Mouse (Mus musculus) midbrain, embryonic 14.5 days (tissue): ENCODE data around the gene Slc9a1. TPM values are rescaled to one million over a fixed set of nuclear protein-coding genes. Genes with fewer than 3 reads are reported as not detected.

Experiments
- ATAC-seq: fragments of 200-750 bp; cut with Nextera tagmentation; 2 replicates; pipeline ENCODE4 v1.8.0; 2017; ENCODE audit warnings: moderate number of reproducible peaks, moderate library complexity; ENCODE audit not compliant: low FRiP score, low TSS enrichment
- DNase-seq: peaks from one replicate; pipeline ENCODE4 v3.0.0-alpha.2; 2015
- H3K27ac ChIP-seq: fragments of 300-500 bp; sonication (generic); replicated peaks from 2 replicates; pipeline ENCODE4 v1.5.1; 2014; ENCODE audit warnings: mild to moderate bottlenecking, low read depth, low read length, moderate library complexity
- H3K27me3 ChIP-seq: fragments of 300-500 bp; sonication (generic); 2 replicates; pipeline ENCODE4 v1.6.1; 2014; ENCODE audit warnings: low read length, control low read depth, mixed read lengths; ENCODE audit not compliant: control insufficient read depth, insufficient read depth
- H3K36me3 ChIP-seq: fragments of 300-500 bp; sonication (generic); 2 replicates; pipeline ENCODE4 v1.6.1; 2014; ENCODE audit warnings: low read length, control low read depth; ENCODE audit not compliant: control insufficient read depth, insufficient read depth
- H3K4me1 ChIP-seq: fragments of 300-500 bp; sonication (generic); 2 replicates; pipeline ENCODE4 v1.6.1; 2014; ENCODE audit warnings: mild to moderate bottlenecking, antibody characterized with exemption, low read length, control low read depth; ENCODE audit not compliant: control insufficient read depth, insufficient read depth
- H3K4me2 ChIP-seq: fragments of 300-500 bp; sonication (generic); 2 replicates; pipeline ENCODE4 v1.6.1; 2014; ENCODE audit warnings: mild to moderate bottlenecking, low read length, moderate library complexity
- H3K4me3 ChIP-seq: fragments of 300-500 bp; sonication (generic); replicated peaks from 2 replicates; pipeline ENCODE4 v1.5.1; 2014; ENCODE audit warnings: low read depth, low read length
- H3K9ac ChIP-seq: fragments of 300-500 bp; sonication (generic); replicated peaks from 2 replicates; pipeline ENCODE4 v1.6.1; 2014; ENCODE audit warnings: mild to moderate bottlenecking, low read length, moderate library complexity
- H3K9me3 ChIP-seq: fragments of 300-500 bp; sonication (generic); 2 replicates; pipeline ENCODE4 v1.6.1; 2016; ENCODE audit warnings: low read length, control low read depth, mixed read lengths; ENCODE audit not compliant: control insufficient read depth
- WGBS: fragments of 180-500 bp; shearing (Covaris S2); extraction: QIAGEN DNeasy Blood & Tissue Kit; methylation state at CpG from one replicate; pipeline ENCODE4 v1.1.7; 2014; 5-methylcytosine and 5-hydroxymethylcytosine counted together
- microRNA-seq: library from miRNA; unstranded; fragments of <30 nt; microRNA quantifications from one replicate; pipeline ENCODE4, GENCODE M21; 2016
- polyA plus RNA-seq: library from polyadenylated mRNA; unstranded; fragments of >200 nt; fragmentation: Nextera tagmentation; extraction: Ambion mirVana; gene quantifications from 2 replicates; pipeline ENCODE4 v1.2.1, GENCODE M21; 2014

Slc9a1 gene
- polyA plus RNA-seq, 1 experiment from 2014 or later: 8.2 TPM

DNA sequence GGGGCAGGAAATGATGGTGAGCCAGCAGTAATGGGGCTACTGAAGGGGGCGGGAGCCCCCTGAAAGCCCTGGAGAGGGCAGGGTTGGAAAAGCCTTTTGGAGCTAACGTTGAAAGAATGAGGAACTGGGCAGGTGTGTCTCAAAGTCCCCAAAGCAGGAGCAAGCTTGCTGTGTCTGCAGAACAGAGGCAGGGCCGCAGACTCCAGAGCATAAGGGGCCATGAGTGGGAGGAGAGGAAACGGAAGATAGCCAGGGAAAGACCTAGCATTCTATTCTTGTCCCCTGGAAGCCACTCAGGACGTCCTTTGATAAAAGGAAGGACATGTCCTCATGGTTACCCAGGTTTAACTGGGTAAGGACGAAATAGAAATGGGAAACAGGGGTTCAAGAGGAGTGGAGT is 93.7 kb downstream of the Slc9a1 start:
- H3K36me3 ChIP-seq: no peaks in the 10 kb centered on the region
- no peak overlapping the region for H3K4me3 ChIP-seq
- no peak overlapping the region for H3K27ac ChIP-seq
- H3K4me2 ChIP-seq: no peak overlapping the region
- H3K27me3 ChIP-seq: no peaks in the 10 kb centered on the region
- DNase-seq (no peak), ATAC-seq (no peak)
- no peak overlapping the region for H3K9ac ChIP-seq
- peaks cover 3% of the 10 kb centered on the region for H3K4me1 ChIP-seq
- 67% methylated on average over 6 of the region's 6 CpGs for WGBS
- H3K9me3 ChIP-seq: no peaks in the 10 kb centered on the region

DNA sequence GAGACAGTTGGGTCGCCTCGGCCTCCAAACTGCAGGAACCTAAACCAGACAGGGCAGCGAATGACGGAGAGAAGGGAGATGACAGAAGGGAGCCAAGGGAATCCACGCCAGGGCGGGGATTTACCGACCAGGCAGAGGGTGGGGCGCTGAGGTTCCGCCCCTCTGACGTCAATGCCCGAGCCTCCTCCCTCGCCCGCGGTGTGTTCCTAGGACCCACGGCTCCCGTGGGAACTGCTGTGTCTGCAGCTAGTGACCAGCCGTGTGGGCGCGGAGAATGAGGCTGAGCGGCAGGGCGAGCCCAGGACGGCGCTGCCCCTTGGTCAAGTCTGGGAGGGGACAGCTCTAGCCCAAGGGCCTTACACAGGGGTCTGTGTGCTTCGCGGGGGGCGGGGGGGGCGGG is 98.6 kb downstream of the Slc9a1 start:
- DNase-seq: peak; percentile 81
- no peak overlapping the region for H3K27ac ChIP-seq
- peak overlapping the region; percentile 91 for H3K4me2 ChIP-seq
- peaks cover 4% of the 10 kb centered on the region; the same call in 1 of the 2 replicates for H3K9me3 ChIP-seq
- H3K4me3 ChIP-seq: peak overlapping the region; percentile 37
- 1% methylated on average over 26 of the region's 27 CpGs for WGBS
- H3K36me3 ChIP-seq: no peaks in the 10 kb centered on the region
- ATAC-seq: no peak
- peaks cover 6% of the 10 kb centered on the region for H3K4me1 ChIP-seq
- peak overlapping the region; percentile 50; the same call in 1 of the 2 replicates for H3K9ac ChIP-seq
- peaks cover 3% of the 10 kb centered on the region; the same call in 1 of the 2 replicates for H3K27me3 ChIP-seq

DNA sequence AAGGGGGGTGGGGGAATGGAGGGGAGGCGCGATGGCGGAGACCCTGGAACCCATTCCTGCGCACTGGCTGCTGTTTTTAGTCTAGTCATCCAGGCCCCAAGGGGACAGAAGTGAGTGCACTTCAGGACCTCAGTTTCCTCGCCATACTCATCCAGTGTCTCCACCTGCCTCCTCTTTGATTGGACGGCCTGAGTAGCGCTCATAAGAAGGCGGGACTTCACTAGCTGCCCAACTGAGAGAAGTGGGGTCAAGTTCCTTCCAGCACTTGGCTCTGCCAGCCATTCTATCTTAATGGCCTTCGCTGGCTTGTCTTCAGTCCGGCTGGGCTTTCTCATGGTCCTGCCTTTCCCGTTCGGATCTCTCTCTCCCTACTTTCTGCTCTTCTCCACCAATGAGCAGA is 99.6 kb downstream of the Slc9a1 start:
- H3K9ac ChIP-seq: no peak overlapping the region
- H3K27ac ChIP-seq: no peak overlapping the region
- 14% methylated on average over 12 of the region's 12 CpGs for WGBS
- H3K9me3 ChIP-seq: peaks cover 4% of the 10 kb centered on the region; the same call in 1 of the 2 replicates
- ATAC-seq: no peak
- H3K4me2 ChIP-seq: no peak overlapping the region
- no peak overlapping the region for H3K4me3 ChIP-seq
- DNase-seq: no peak
- H3K4me1 ChIP-seq: peaks cover 6% of the 10 kb centered on the region
- peaks cover 3% of the 10 kb centered on the region; the same call in 1 of the 2 replicates for H3K27me3 ChIP-seq
- H3K36me3 ChIP-seq: no peaks in the 10 kb centered on the region

DNA sequence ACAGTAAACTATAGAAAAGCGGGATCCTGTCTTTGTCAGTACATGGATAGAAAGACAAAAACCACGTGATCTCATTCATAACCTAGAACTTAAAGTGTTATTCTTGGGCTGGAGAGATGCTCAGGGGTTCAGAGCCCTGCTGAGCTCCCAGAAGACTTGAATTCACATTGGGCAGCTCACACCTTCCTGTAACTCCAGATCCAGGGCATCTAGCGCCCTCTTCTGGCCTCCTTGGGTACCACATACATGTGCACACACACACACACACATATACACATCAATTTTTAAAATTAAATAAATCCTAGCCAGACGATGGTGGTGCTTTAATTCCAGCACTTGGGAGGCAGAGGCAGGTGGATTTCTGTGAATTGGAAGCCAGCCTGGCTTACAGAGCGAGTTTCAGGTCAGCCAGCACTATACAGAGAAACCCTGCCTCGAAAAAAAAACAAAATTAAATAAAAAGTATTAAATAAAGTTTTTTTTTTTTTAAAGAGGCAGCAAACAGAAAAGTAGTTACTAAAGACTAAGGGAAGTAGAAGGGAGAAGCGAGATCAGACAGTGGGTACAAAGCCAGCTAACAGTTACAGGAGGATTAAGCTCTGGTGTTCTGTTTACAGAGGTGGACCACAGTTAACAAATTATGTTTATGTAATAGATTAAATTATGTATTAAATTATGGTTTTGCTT is 101.8 kb downstream of the Slc9a1 start:
- Histone ChIP-seq H3K27ac (no peak overlapping the region), H3K4me1 (peaks cover 6% of the 10 kb centered on the region), H3K4me3 (no peak overlapping the region), H3K4me2 (no peak overlapping the region), H3K27me3 (peaks cover 3% of the 10 kb centered on the region; the same call in 1 of the 2 replicates), H3K36me3 (no peaks in the 10 kb centered on the region), H3K9ac (no peak overlapping the region), H3K9me3 (peaks cover 4% of the 10 kb centered on the region; the same call in 1 of the 2 replicates)
- no peak for DNase-seq
- 82% methylated on average over 7 of the region's 7 CpGs for WGBS
- no peak for ATAC-seq

Small RNAs within 50 kb of the gene (microRNA-seq; reads per million reads assigned to microRNA genes)
- 2.1 reads per million, percentile 12 among the genes with 10 or more reads in this experiment for gene Mir5122

Other genes starting within 250 kb of the Slc9a1 start
- 19.6 and 23.1 TPM in 2 replicates for gene Wasf2, start 239.2 kb upstream of the Slc9a1 start, polyA plus RNA-seq
- gene Cd164l2, start 157.6 kb upstream of the Slc9a1 start, polyA plus RNA-seq: 0.95 and 2.9 TPM in 2 replicates
- gene Gpr3, start 157.2 kb upstream of the Slc9a1 start, polyA plus RNA-seq: 1.3 and 2.4 TPM in 2 replicates
- gene Map3k6, start 128.9 kb upstream of the Slc9a1 start, polyA plus RNA-seq: 0.92 and 1.9 TPM in 2 replicates
- 0.25 and 0.31 TPM in 2 replicates for gene Sytl1, start 106.6 kb upstream of the Slc9a1 start, polyA plus RNA-seq
- gene Tmem222, start 91.9 kb upstream of the Slc9a1 start, polyA plus RNA-seq: 115 and 121 TPM in 2 replicates
- 21.3 and 24.9 TPM in 2 replicates for gene Wdtc1, start 16.2 kb upstream of the Slc9a1 start, polyA plus RNA-seq
- 0.09 and 0.15 TPM in 2 replicates for gene Tent5b, start 110.4 kb downstream of the Slc9a1 start, polyA plus RNA-seq
- 5.5 and 7.8 TPM in 2 replicates for gene Trnp1, start 128.8 kb downstream of the Slc9a1 start, polyA plus RNA-seq
- gene Kdf1, start 149.3 kb downstream of the Slc9a1 start, polyA plus RNA-seq: 0.19 and 0.37 TPM in 2 replicates
- 162 and 163 TPM in 2 replicates for gene Nudc, start 176.3 kb downstream of the Slc9a1 start, polyA plus RNA-seq
- not detected in 2 replicates for gene Nr0b2, start 183.7 kb downstream of the Slc9a1 start, polyA plus RNA-seq
- gene Gpatch3, start 205.0 kb downstream of the Slc9a1 start, polyA plus RNA-seq: 6.4 and 7.3 TPM in 2 replicates
- 20.3 and 21.4 TPM in 2 replicates for gene Gpn2, start 214.7 kb downstream of the Slc9a1 start, polyA plus RNA-seq
- gene Sfn, start 232.5 kb downstream of the Slc9a1 start, polyA plus RNA-seq: 0.88 and 1.3 TPM in 2 replicates